In genomic region chr2:66350590-66350989, GRCm38 (mm10) we compare ENCODE assay signal across 17 mouse cellular contexts.
"Had no signal": no experiment of that assay in that cellular context is flagged by ENCODE, and none has a peak within 500 bp of the region (broad histone marks: within the 10 kb centered on the region; RNA-seq: fewer than 3 reads in every experiment).

No protein-coding gene starts in this region.

- H3K4me2 ChIP-seq: liver, embryonic 13.5 days; midbrain, embryonic 12.5 days; midbrain, embryonic 15.5 days; neural tube, embryonic 12.5 days; neural tube, embryonic 15.5 days had no signal

- H3K27me3 ChIP-seq: liver, embryonic 13.5 days; midbrain, embryonic 12.5 days; midbrain, embryonic 15.5 days; neural tube, embryonic 12.5 days; neural tube, embryonic 15.5 days had no signal

- H3K36me3 ChIP-seq: liver, embryonic 13.5 days; midbrain, embryonic 12.5 days; midbrain, embryonic 15.5 days; neural tube, embryonic 12.5 days had no signal

- H3K27ac ChIP-seq: liver, embryonic 13.5 days; macrophage; midbrain, embryonic 12.5 days; midbrain, embryonic 15.5 days; neural tube, embryonic 12.5 days; neural tube, embryonic 15.5 days had no signal

- DNase-seq: kidney, adult 9 months; kidney, postnatal 14 days; kidney, postnatal 4 days; liver, embryonic 13.5 days; lung, adult 2 months; lung, postnatal 14 days; retina, postnatal 1 day; right cerebral cortex, postnatal 25 days; spleen, adult 18-20 months; thymus, adult 2 months; thymus, postnatal 14 days; thymus, postnatal 4 days had no signal

- ATAC-seq: midbrain, embryonic 15.5 days had no signal

- H3K4me1 ChIP-seq: liver, embryonic 13.5 days; midbrain, embryonic 12.5 days; midbrain, embryonic 15.5 days; neural tube, embryonic 12.5 days; neural tube, embryonic 15.5 days had no signal

- H3K9ac ChIP-seq: liver, embryonic 13.5 days; midbrain, embryonic 12.5 days; midbrain, embryonic 15.5 days; neural tube, embryonic 12.5 days; neural tube, embryonic 15.5 days had no signal

- H3K4me3 ChIP-seq: liver, embryonic 13.5 days; midbrain, embryonic 12.5 days; midbrain, embryonic 15.5 days; neural tube, embryonic 12.5 days; neural tube, embryonic 15.5 days had no signal

- H3K9me3 ChIP-seq: liver, embryonic 13.5 days; midbrain, embryonic 12.5 days; midbrain, embryonic 15.5 days; neural tube, embryonic 12.5 days; neural tube, embryonic 15.5 days had no signal
